Mouse (Mus musculus) heart, embryonic 12.5 days (tissue): ENCODE data around the gene Gm49337. TPM values are rescaled to one million over a fixed set of nuclear protein-coding genes. Genes with fewer than 3 reads are reported as not detected.
A peak's percentile ranks its signal among the peaks of the same experiment; 100 is the strongest.

Experiments
- ATAC-seq: fragments of 200-750 bp; cut with Nextera tagmentation; 2 replicates; pipeline ENCODE4 v1.8.0; 2017; ENCODE audit warnings: moderate TSS enrichment, moderate library complexity; ENCODE audit not compliant: insufficient number of reproducible peaks, low FRiP score
- H3K27ac ChIP-seq: fragments of 300-500 bp; sonication (generic); 2 replicates; pipeline ENCODE4 v1.5.1; 2016; ENCODE audit warnings: mild to moderate bottlenecking, moderate library complexity; ENCODE audit not compliant: poor library complexity, severe bottlenecking
- H3K27me3 ChIP-seq: fragments of 300-500 bp; sonication (generic); replicated peaks from 2 replicates; pipeline ENCODE4 v1.6.1; 2016; ENCODE audit warnings: mild to moderate bottlenecking, moderate library complexity
- H3K36me3 ChIP-seq: fragments of 300-500 bp; sonication (generic); 2 replicates; pipeline ENCODE4 v1.6.1; 2016; ENCODE audit warnings: mild to moderate bottlenecking, moderate library complexity
- H3K4me1 ChIP-seq: fragments of 300-500 bp; sonication (generic); replicated peaks from 2 replicates; pipeline ENCODE4 v1.6.1; 2016; ENCODE audit warnings: mild to moderate bottlenecking
- H3K4me2 ChIP-seq: fragments of 300-500 bp; sonication (generic); 2 replicates; pipeline ENCODE4 v1.6.1; 2016; ENCODE audit warnings: mild to moderate bottlenecking, moderate library complexity
- H3K4me3 ChIP-seq: fragments of 300-500 bp; sonication (generic); 2 replicates; pipeline ENCODE4 v1.5.1; 2016; ENCODE audit warnings: mild to moderate bottlenecking
- H3K9ac ChIP-seq: fragments of 300-500 bp; sonication (generic); 2 replicates; pipeline ENCODE4 v1.6.1; 2016; ENCODE audit warnings: mild to moderate bottlenecking, moderate library complexity
- H3K9me3 ChIP-seq: fragments of 300-500 bp; sonication (generic); replicated peaks from 2 replicates; pipeline ENCODE4 v1.6.1; 2016; ENCODE audit warnings: mild to moderate bottlenecking, moderate library complexity
- WGBS: fragments of 180-500 bp; shearing (Covaris S2); methylation state at CpG from one replicate; pipeline ENCODE4 v1.1.7; 2016; 5-methylcytosine and 5-hydroxymethylcytosine counted together
- polyA plus RNA-seq: library from polyadenylated mRNA; unstranded; fragments of >200 nt; fragmentation: Nextera tagmentation; extraction: Ambion mirVana; gene quantifications from 2 replicates; pipeline ENCODE4 v1.2.1, GENCODE M21; 2016

The Gm49337 gene
- polyA plus RNA-seq, 1 experiment from 2014 or later: not detected

DNA sequence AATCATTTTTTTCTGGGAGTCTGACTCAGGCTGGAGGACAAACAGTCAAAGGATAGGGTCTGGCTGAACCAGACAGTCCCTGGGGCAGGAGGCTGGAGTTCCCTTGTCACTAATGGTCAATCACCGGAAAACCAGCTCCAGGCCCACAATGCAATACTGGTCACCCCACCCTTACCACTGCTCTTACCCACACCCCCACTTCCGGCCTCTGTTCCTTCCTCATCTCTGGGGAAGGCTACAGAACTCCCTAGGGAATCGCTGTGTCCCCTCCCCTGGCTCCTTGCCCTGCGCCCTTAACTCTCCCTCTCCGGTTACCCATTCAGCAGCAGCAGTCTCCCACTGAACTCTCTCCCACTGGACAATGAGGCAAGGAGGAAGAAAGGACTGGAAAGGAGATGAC is 4.0 kb downstream of the Gm49337 start:
- Histone ChIP-seq H3K27me3 (no peaks in the 10 kb centered on the region), H3K4me1 (peaks cover 43% of the 10 kb centered on the region), H3K4me3 (no peak overlapping the region), H3K9me3 (no peaks in the 10 kb centered on the region), H3K36me3 (no peaks in the 10 kb centered on the region), H3K9ac (peak overlapping the region; percentile 29; the same call in 1 of the 2 replicates), H3K27ac (peak overlapping the region; percentile 90), H3K4me2 (peak overlapping the region; percentile 64)
- no peak; the same call in 1 of the 2 replicates for ATAC-seq
- WGBS: 31% methylated on average over 5 of the region's 5 CpGs

DNA sequence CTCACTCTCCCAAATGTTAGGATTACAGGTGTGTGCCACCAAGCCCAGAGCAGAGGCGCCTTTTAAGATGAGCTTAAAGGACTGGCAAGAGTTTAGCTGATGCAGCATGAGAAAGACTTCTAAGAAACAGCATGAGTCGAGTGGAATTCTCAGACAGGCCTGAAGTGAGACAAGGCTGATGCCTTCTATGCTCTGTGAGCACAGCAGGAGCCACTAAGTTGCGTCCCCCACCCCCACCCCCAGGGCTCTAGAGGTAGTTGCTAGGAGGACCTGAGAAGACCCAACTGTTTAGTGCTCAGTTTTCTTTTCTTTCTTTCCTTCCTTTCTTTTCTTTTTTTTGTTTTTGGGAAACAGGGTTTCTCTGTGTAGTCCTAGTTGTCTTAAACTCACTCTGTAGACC is 8.9 kb downstream of the Gm49337 start:
- H3K9ac ChIP-seq: no peak overlapping the region
- H3K27me3 ChIP-seq: no peaks in the 10 kb centered on the region
- no peak overlapping the region for H3K4me2 ChIP-seq
- no peaks in the 10 kb centered on the region for H3K9me3 ChIP-seq
- ATAC-seq: no peak
- peaks cover 23% of the 10 kb centered on the region for H3K4me1 ChIP-seq
- no peak overlapping the region for H3K4me3 ChIP-seq
- no peak overlapping the region for H3K27ac ChIP-seq
- 41% methylated on average over 3 of the region's 3 CpGs for WGBS
- no peaks in the 10 kb centered on the region for H3K36me3 ChIP-seq

DNA sequence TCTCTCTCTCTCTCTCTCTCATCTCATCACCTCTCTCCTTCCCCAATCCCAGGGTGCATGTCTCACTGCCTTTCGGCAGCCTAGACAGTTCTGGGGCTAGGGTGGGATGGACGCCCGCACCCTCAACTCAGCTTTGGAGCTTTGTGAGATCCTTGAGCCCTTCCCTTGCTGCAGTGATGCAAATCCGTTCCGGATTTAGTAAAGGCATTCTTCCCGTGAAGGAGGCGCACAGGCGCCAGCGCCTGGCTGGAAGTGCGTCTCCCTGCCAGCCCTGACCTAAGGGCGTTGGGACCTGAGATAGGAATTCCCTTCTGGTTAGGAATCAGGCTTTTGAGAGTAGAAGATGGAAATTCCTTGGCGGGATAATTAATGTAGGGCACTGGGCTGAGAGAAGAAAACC is 9.6 kb downstream of the Gm49337 start:
- Histone ChIP-seq H3K27ac (0 out of 2 replicates have a peak overlapping the region, but pooled peaks have one; percentile 26), H3K36me3 (no peaks in the 10 kb centered on the region), H3K4me1 (peaks cover 17% of the 10 kb centered on the region), H3K27me3 (no peaks in the 10 kb centered on the region), H3K4me2 (peak overlapping the region; percentile 69), H3K4me3 (peak overlapping the region; percentile 40), H3K9me3 (no peaks in the 10 kb centered on the region), H3K9ac (peak overlapping the region; percentile 39; the same call in 1 of the 2 replicates)
- ATAC-seq: no peak; the same call in 1 of the 2 replicates
- 2% methylated on average over 12 of the region's 12 CpGs for WGBS

DNA sequence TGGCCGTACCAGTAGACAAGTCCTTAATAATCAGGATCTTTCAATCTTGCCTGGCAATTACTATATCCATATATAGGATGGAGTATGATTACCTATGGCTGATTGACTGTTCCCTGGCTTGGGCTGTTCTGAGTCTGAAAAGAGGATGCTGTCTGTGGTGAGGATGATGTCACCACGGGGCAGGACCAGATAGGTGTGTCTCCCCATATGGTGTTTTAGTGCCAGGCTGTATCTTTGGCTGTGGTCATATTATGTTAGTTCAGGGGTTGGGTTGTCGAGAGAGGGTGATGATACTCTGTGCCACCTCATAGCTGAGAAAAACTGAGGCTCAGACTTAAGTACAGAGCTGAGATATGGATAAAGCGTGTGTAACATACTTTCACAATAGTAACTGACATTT is 11.9 kb downstream of the Gm49337 start:
- Histone ChIP-seq H3K36me3 (no peaks in the 10 kb centered on the region), H3K4me3 (no peak overlapping the region), H3K9ac (no peak overlapping the region), H3K9me3 (no peaks in the 10 kb centered on the region), H3K27ac (no peak overlapping the region), H3K4me2 (no peak overlapping the region), H3K27me3 (no peaks in the 10 kb centered on the region), H3K4me1 (peaks cover 15% of the 10 kb centered on the region)
- 74% methylated on average over 4 of the region's 4 CpGs for WGBS
- ATAC-seq: no peak

DNA sequence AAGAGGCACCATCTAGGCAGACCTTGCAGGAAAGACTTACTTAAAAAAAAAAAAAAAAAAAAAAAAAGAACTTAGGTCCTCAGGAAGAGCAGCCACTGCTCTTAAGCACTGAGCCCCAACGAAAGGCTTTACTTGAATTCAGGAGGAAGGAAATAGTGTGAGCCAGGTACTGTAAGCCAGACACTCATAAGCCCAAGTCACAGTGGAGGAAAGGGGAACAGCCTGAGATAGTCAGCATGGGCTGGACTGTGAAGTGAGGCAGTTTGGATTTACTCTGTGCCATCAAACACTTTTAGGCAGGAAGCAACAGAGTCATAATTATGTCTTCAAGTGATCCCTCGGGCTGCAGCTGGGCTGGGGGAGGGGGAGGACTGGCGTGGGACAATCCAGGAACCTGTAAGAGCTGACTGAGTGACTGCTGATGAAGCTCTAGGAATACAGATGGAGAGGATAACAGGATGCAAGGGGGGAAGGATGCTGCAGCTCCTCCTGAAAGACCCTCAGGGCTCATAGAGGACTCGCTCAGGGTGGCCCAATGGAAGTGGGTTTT is 19.2 kb downstream of the Gm49337 start:
- Histone ChIP-seq H3K9me3 (no peaks in the 10 kb centered on the region), H3K4me2 (no peak overlapping the region), H3K27me3 (no peaks in the 10 kb centered on the region), H3K9ac (peak overlapping the region; percentile 28; the same call in 1 of the 2 replicates), H3K27ac (no peak overlapping the region), H3K4me1 (peaks cover 16% of the 10 kb centered on the region), H3K36me3 (no peaks in the 10 kb centered on the region), H3K4me3 (no peak overlapping the region)
- 48% methylated on average over 4 of the region's 4 CpGs for WGBS
- no peak for ATAC-seq

DNA sequence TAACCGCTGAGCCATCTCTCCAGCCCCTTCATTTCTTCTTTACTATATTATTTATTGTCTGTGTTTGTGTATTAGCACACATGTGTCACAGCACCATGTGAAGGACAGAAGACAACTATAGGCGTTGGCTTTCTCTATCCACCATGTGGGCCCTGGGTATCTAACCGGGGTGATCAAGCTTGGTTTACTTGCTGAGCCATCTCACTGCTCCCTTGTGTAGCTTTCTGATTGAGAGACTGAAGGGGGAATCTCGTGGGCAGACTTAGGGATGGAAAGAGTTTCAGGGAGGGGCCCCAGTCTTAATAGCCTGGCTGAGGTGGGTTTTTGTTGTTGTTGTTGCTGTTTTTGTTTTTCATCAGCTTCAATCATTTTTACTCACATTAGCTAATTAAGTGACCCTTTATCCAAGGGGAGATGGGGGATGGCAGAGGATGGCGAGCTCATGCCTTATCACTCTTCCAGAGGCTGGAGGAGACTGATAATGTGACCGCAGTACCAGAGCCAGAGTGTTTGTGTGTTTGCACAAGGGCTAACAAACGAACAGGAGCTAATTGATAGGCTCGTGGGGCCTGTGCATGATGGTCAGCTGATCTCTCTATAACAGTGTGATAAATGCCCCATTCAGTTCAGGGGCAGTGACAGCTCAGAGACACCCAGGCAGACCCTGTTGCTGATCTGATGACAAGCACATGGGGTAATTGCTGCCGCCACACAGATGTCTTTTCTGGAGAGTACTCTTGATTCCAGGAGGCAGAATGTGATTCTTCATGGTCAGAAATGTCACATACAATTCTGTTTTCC is 20.6 kb downstream of the Gm49337 start:
- Histone ChIP-seq H3K4me3 (no peak overlapping the region), H3K4me1 (peaks cover 16% of the 10 kb centered on the region), H3K27ac (no peak overlapping the region), H3K9me3 (no peaks in the 10 kb centered on the region), H3K36me3 (no peaks in the 10 kb centered on the region), H3K4me2 (no peak overlapping the region), H3K9ac (no peak overlapping the region), H3K27me3 (no peaks in the 10 kb centered on the region)
- 31% methylated on average over 9 of the region's 9 CpGs for WGBS
- no peak for ATAC-seq

DNA sequence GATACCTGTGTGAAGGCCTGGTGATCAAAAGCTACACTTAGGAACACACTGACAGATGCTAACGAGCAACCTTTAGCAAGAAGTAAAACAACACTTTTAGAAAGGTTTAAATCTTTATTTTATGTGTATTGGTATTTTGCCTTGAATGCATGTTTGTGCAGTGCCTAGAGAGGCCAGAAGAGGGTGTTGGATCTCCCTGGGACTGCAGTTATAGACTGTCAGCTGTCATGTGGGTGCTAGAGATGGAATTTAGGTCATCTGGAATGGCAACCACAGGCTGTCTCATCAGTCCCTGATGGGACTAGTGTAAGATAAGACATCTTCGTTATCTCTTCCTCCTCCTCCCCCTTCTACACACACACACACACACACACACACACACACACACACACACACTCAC is 25.2 kb downstream of the Gm49337 start:
- Histone ChIP-seq H3K4me1 (peaks cover 12% of the 10 kb centered on the region), H3K9ac (no peak overlapping the region), H3K4me3 (no peak overlapping the region), H3K4me2 (no peak overlapping the region), H3K36me3 (no peaks in the 10 kb centered on the region), H3K27ac (no peak overlapping the region), H3K27me3 (no peaks in the 10 kb centered on the region), H3K9me3 (no peaks in the 10 kb centered on the region)
- 63% methylated on average over 2 of the region's 2 CpGs for WGBS
- ATAC-seq: no peak

DNA sequence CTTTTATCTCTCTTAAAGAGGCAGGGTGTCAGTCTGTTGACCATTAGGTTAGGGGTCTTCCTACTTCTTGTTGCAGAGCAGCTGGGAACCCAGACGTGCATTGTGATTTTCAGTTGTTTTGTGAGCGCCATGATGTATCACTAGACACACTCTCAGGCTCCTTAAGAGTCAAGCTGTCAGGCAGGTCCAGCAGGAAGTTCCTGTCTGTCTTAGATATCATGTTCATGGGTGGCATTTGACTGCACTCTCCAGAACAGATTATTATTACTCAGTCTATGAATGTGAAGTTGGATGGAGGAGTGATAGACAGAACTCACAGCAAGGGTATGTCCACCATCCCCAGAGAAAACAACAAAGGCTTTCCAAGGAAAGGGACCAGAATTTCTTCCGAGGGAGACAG is 31.2 kb downstream of the Gm49337 start:
- no peak overlapping the region for H3K27ac ChIP-seq
- H3K27me3 ChIP-seq: no peaks in the 10 kb centered on the region
- no peaks in the 10 kb centered on the region for H3K4me1 ChIP-seq
- 58% methylated on average over 3 of the region's 3 CpGs for WGBS
- H3K36me3 ChIP-seq: no peaks in the 10 kb centered on the region
- H3K9ac ChIP-seq: no peak overlapping the region
- H3K4me2 ChIP-seq: no peak overlapping the region
- H3K9me3 ChIP-seq: no peaks in the 10 kb centered on the region
- no peak for ATAC-seq
- no peak overlapping the region for H3K4me3 ChIP-seq

DNA sequence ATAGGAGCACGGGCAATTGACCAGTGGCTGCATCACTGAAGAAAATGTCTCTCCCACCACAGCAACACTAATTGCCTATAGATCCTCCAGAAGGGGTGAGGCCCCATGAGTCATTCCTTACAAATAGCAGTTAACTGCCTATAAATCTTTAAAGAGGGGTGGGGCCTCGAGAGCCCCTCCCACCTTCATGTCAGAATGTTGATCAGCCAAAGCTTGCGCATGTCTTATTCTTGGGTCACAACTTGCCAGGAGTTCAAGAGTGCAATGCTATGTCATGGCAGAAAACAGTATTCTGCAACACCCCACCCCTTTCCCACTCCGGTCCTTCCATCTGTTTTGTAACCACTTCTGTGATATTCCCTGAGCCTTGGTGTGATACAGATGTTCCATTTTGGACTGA is 33.3 kb downstream of the Gm49337 start:
- Histone ChIP-seq H3K36me3 (no peaks in the 10 kb centered on the region), H3K27ac (no peak overlapping the region), H3K4me2 (no peak overlapping the region), H3K9ac (no peak overlapping the region), H3K27me3 (no peaks in the 10 kb centered on the region), H3K9me3 (no peaks in the 10 kb centered on the region), H3K4me1 (no peaks in the 10 kb centered on the region), H3K4me3 (no peak overlapping the region)
- ATAC-seq: no peak
- 83% methylated on average over 4 of the region's 4 CpGs for WGBS

DNA sequence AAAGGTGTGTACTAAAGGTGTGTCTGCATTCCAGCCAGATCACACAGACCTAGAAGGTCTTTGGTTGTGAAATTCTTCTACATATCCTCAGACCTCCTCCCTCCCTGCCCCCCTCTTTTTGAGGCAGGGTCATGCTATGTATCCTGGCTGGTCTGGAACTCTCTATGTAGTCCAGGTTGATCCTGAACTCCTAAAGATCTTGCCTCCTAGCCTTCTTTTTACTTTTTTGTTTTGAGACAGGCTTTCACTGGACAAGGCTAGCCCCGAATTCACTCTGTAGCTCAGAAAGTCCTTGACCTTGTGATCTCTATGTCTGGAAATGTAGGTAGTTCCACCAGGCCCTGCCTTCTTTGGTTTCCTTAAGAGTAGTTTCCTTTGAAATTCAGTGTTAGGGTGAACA is 35.7 kb downstream of the Gm49337 start:
- no peaks in the 10 kb centered on the region for H3K9me3 ChIP-seq
- WGBS: 79% methylated on average over 1 of the region's 1 CpGs

DNA sequence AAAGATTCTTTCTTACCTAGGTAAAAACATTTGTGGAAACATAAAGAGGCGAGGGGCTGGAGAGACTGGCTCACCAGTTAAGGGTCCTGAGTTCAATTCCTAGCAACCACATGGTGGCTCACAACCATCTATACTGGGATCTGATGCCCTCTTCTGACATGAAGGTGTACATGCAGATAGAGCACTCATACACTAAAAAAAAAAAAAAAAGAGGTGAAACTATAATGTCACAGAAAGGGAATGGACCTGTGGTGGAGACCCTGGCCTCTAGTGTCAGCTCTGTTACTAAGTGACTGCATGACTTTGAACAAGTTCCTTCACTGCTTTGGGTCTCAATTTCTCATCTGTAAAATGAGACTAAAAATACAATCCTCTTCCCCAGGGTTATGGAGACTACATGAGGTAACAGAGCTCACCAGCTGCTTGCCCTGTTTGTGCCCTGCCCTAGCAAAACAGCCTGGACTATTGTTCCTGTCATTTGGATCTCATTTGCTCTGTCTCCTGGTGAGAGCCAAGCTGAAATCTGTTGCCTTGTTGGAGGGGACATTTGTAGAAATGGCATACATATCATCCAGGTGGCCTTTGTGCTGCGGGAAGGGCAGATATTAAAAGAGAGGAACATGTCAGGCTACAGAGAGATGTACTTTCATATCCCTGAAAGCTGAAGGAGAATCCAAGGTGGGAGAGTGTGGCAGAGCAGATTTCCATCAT is 42.9 kb downstream of the Gm49337 start:
- ATAC-seq: no peak
- no peak overlapping the region for H3K9ac ChIP-seq
- 0 out of 2 replicates have a peak, but pooled peaks cover 4% of the 10 kb centered on the region for H3K9me3 ChIP-seq
- H3K4me3 ChIP-seq: no peak overlapping the region
- no peak overlapping the region for H3K27ac ChIP-seq
- H3K27me3 ChIP-seq: no peaks in the 10 kb centered on the region
- H3K36me3 ChIP-seq: no peaks in the 10 kb centered on the region
- peaks cover 16% of the 10 kb centered on the region for H3K4me1 ChIP-seq
- 81% methylated on average over 2 of the region's 2 CpGs for WGBS
- H3K4me2 ChIP-seq: no peak overlapping the region

More for the DNA sequence above, 35.7 kb downstream of the Gm49337 start:
- Histone ChIP-seq H3K4me1 (no peaks in the 10 kb centered on the region), H3K27ac (no peak overlapping the region), H3K4me3 (no peak overlapping the region), H3K27me3 (no peaks in the 10 kb centered on the region), H3K9ac (no peak overlapping the region), H3K36me3 (no peaks in the 10 kb centered on the region), H3K4me2 (no peak overlapping the region)
- no peak for ATAC-seq
